Mouse (Mus musculus) embryo, embryonic 10.5 days (tissue): Measurements from ENCODE around the gene Phf3.

Experiments used
- DNase-seq: peaks from one replicate; pipeline ENCODE4 v3.0.0-alpha.2; 2015; ENCODE audit warnings: low spot score

The Phf3 gene

DNA sequence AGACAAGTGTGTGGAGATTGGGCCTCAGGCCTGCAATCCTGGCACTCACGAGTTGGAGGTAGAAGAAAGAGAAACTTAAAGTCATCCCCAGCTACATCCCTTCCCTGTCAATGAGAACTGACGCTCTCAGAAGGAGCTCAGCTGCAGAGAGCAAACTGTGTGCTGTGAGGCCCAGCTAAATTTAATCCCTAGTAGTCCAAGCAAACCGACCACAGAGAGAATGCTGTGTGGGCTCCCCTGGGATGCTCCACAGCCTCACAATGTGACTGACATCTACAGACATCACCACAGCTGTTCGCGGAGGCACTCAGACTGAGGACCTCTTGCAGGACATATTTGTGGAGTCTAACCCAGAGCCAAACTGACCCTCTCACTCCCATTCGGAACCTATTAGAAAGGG lies 54.3 kb downstream of the Phf3 start:
- no peak for DNase-seq

DNA sequence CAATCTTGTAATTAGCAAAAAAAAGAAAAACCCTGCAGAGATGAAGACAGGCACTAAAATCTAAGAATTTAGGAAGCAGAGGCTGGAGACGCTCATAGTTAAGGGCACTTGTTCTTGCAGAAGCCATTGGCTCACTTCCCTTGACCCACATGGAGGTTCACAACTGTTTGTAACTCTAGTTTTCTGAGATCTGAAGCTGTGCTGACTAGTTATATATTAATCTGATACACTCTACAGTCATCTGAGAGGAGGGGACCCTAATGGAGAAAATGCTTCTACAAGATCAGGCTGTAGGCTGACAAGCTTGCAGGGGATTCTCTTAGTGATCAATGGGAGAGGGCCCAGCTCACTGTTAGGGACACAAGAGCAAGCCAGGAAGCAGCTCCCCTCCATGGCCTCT lies 58.1 kb downstream of the Phf3 start:
- DNase-seq: no peak

- DNase-seq: no peak
Measured at GRCm38 (mm10) chr1:30814987-30815386, 58.7 kb downstream of the Phf3 start.

DNA sequence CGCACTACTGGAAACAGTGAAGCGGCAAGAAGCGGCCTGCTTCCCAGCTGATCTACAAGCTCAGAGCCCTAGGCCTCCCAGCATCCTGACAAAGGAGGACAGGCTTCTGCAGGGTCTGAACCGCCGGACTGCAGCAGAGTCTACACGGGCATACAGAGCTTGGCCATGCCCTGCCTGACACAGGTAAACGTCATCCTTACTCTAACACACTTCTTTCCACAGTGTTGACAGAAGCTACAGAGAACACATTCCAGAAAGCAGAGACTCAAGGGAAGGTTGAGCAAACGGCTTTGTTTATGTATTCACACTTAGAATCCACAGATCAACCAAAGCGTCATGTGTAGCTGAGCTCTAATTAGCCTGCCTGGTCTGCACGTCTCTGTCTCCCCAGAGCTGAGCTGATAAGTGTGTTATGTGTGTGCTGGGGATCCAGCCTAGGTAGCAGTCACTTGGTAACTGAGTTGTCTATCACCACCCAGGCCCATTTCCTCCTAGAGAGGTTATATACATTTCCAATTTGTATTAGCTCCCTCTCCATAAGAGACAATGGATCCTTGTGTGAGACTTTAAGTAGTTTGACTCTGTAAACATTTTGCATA lies 65.5 kb downstream of the Phf3 start:
- DNase-seq: no peak

GRCm38 (mm10) chr1:30805688-30806285 lies 67.9 kb downstream of the Phf3 start:
- DNase-seq: no peak

GRCm38 (mm10) chr1:30804919-30805318 lies 68.8 kb downstream of the Phf3 start:
- no peak for DNase-seq

DNA sequence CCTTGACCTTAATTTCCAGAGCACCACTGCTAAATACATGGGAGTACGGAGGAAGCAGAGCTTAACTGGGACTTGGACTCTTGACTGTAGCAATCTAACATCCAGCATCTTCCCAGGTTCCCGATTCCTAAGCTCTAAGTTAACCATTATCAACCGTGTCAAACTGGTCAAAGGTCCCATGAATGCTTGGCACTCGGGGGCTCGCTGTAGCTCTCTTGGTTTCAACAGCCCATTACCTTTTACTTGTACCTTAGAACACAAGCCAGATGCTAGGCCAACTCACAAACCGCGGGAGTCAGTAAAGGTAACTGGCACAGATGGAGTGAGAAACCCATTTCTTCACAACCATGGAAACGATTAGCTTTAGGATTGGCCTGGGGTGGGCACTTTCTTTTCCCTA lies 71.8 kb downstream of the Phf3 start:
- DNase-seq: no peak

- DNase-seq: no peak
Measured at GRCm38 (mm10) chr1:30799277-30799834, 74.4 kb downstream of the Phf3 start.

GRCm38 (mm10) chr1:30794606-30795005 lies 79.1 kb downstream of the Phf3 start:
- no peak for DNase-seq

DNA sequence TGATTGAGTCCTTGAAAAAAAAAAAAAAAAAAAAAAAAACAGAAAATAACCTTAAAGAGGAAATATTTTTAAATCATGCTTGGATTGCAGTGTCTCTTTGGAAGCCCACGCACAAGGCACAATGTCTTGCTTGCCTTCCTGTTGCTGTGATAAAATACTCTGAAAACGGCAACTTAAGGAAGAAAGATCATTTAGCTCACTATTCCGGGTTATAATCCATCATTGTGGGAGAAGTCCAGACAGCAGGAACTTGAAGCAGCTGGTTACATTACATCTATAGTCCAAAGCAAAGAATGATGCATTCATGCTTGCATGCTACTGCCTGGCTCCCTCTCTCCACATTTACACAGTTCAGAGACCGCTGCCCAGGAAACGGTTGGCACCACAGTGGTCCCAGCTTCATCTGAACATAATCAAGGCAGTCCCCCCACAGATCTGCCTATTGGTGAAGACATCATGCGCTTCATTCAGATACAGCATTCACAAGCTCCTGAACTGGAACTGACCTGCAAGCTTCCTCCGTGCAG lies 80.3 kb downstream of the Phf3 start:
- DNase-seq: no peak

DNA sequence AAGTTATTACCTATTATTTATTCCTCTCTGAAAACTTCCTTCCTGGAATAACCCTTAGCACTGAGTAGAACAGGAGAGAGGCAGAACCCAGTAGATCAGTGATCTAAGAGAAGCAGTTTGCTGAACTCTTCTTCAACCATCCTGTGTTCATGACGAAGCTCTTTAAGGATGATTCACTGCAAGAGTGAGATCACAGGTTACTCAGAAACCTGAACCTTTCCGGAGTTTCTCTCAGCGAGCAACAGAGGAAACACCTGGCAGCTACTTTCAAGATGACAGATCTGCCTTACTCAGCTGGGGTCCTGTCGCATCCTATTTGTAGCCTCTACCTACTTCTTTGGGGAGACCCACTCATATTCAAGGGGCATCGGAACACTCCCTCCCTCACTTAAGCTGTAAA lies 80.8 kb downstream of the Phf3 start:
- DNase-seq: no peak

GRCm38 (mm10) chr1:30790220-30790619 lies 83.5 kb downstream of the Phf3 start:
- DNase-seq: no peak

DNA sequence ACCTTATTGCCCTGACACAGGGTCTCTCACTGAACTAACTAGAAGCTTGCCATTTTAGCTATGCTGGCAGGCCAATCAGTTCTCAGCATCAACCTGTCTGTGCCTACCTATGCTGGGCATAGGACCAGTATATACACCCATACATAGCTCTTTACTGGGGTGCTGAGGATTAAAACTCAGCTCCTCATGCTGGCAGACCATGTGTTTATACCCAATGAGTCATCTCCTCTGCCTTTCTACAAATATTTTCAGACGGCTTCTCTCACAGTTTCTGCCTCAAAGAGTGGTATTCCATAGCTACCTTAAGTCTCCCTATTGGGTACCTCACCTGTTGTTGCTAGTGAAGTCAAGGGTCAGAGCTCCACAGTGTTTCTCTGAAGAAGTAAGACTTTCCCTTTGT lies 84.0 kb downstream of the Phf3 start:
- no peak for DNase-seq

- DNase-seq: no peak
Measured at GRCm38 (mm10) chr1:30789001-30789400, 84.7 kb downstream of the Phf3 start.

- DNase-seq: no peak
Measured at GRCm38 (mm10) chr1:30786583-30786982, 87.1 kb downstream of the Phf3 start.

- DNase-seq: no peak
Measured at GRCm38 (mm10) chr1:30783741-30784140, 90.0 kb downstream of the Phf3 start.

DNA sequence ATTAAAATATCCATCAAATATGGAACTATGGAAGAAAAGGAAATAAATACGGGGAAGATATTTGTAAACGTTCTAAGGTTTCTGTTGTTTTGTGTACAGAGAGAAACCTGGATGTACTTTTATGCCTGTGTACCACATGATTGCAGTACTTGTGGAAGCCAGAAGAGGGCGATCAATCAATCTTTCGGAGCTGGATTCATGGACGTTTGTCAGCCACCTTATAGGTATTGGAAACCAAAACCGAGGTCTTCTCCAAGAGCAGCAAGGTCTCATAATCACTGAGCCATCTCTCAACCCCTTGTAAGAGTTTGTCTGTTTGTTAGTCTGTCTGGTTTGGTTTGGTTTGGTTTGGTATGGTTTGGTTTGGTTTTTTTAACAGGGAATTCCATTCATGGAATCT lies 93.4 kb downstream of the Phf3 start:
- DNase-seq: peak; percentile 69

GRCm38 (mm10) chr1:30779562-30779961 lies 94.2 kb downstream of the Phf3 start:
- no peak for DNase-seq

DNA sequence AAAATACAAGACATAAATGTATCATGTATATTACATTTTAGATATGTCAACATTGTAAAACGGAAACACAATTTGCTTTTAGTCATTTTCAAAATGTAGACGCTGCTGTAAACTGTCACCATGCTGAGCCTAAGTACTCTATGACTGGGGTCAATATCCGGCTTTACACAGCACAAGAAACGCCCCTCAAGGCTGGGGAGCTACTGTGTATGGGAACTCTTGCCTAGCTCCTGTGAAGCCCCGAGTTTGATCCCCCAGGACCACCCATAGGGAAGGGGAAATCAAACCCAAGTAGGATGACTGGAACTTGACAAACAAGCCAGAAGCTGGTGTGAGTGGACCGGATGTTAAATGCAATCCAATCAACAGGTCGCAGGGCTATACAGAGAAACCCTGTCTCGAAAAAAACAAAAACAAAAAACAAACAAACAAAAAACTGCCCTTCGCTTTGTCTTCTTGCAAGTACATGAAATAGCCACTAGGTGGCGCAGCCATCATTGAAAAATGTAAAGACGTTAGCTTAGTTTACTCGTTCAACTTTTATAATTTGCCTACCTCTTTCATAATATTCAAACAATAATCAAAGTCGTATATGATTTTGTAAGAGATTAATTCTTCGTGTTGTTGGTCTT lies 95.2 kb downstream of the Phf3 start:
- peak; percentile 74 for DNase-seq

- DNase-seq: no peak
Measured at GRCm38 (mm10) chr1:30776196-30776595, 97.5 kb downstream of the Phf3 start.

GRCm38 (mm10) chr1:30773662-30774061 lies 100.1 kb downstream of the Phf3 start:
- no peak for DNase-seq

- no peak for DNase-seq
Measured at GRCm38 (mm10) chr1:30772851-30773250, 100.9 kb downstream of the Phf3 start.

DNA sequence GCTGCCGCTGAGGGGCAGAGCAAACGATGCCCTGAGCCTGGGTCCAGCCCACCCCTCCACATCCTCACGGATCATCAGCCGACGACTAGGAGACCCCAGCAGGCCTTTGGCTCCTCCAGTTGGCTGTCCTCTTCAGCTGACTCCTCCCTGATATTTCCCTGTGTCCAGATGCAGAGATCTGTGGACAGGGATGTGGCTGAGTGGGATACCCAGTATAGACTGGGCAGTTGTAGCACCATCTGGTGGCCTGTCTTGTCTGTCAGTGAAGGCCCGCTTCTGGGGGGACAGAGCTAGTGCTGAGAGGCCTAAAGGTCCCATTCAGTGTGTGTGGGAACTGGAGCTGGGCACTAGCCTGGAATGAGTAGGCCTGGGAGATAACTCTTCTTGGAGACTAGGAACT lies 101.9 kb downstream of the Phf3 start:
- DNase-seq: peak; percentile 16
